Comparison of ENCODE assay signal across 8 mouse cellular contexts in genomic region chr5:140749062-140749875, GRCm38 (mm10). TPM values are rescaled to one million over a fixed set of nuclear protein-coding genes. Genes with fewer than 3 reads are reported as not detected.
DNase-seq lines count a peak whose midpoint lies in the region; ATAC-seq lines count a peak whose summit lies in the region.

No protein-coding gene starts in this region.

- H3K4me2 ChIP-seq in hindbrain, embryonic 15.5 days: peak overlapping the region; percentile 45

- H3K36me3 ChIP-seq in hindbrain, embryonic 15.5 days: peaks cover 5% of the 10 kb centered on the region; the same call in 1 of the 2 replicates
- H3K36me3 ChIP-seq in megakaryocyte, embryonic 14.5 days (replicated peaks; ENCODE audit: low read length): peaks cover 14% of the 10 kb centered on the region

- DNase-seq in T-cell, adult 2 months (ENCODE audit: low spot score): peak; percentile 55
- peak; percentile 83 to 87 for DNase-seq in cerebellum, postnatal 25 days
- DNase-seq in gastrocnemius, adult 18-20 months (ENCODE audit: low spot score): peak; percentile 73
- DNase-seq in left cerebral cortex, adult 18-20 months (ENCODE audit: low spot score in 2 of 2): peak; percentile 72 to 74
- DNase-seq in right cerebral cortex, adult 18-20 months: peak; percentile 64
- peak; percentile 68 for DNase-seq in urinary bladder, postnatal 25 days (ENCODE audit: low spot score)

- 23% methylated on average over 10 of the region's 12 CpGs for WGBS in hindbrain, embryonic 15.5 days

- no peak overlapping the region; the same call in 1 of the 2 replicates for H3K27ac ChIP-seq in hindbrain, embryonic 15.5 days (replicated peaks)

- peak; percentile 57; the same call in 1 of the 2 replicates for ATAC-seq in hindbrain, embryonic 15.5 days (ENCODE audit: low FRiP score, low read depth)

- peak overlapping the region; percentile 26 for H3K4me3 ChIP-seq in hindbrain, embryonic 15.5 days
- H3K4me3 ChIP-seq in megakaryocyte, embryonic 14.5 days (replicated peaks): peak overlapping the region; percentile 90

- H3K9ac ChIP-seq in hindbrain, embryonic 15.5 days: peak overlapping the region; percentile 18; the same call in 1 of the 2 replicates

- no peaks in the 10 kb centered on the region for H3K27me3 ChIP-seq in hindbrain, embryonic 15.5 days
- H3K27me3 ChIP-seq in megakaryocyte, embryonic 14.5 days (replicated peaks): peaks cover 4% of the 10 kb centered on the region

- H3K4me1 ChIP-seq in hindbrain, embryonic 15.5 days (replicated peaks): peaks cover 11% of the 10 kb centered on the region
- peaks cover 49% of the 10 kb centered on the region for H3K4me1 ChIP-seq in megakaryocyte, embryonic 14.5 days

- H3K9me3 ChIP-seq in hindbrain, embryonic 15.5 days: no peaks in the 10 kb centered on the region
- peaks cover 12% of the 10 kb centered on the region for H3K9me3 ChIP-seq in megakaryocyte, embryonic 14.5 days

RNA-seq across cellular contexts. Expression of gene Amz1, which starts 25.3 kb away (rescaled TPM):
- under 1 TPM in 1 of 2 experiments, not detected in 1; 0.36 TPM for total RNA-seq in gastrocnemius, adult 18-20 months (2021)
- polyA plus RNA-seq in hindbrain, embryonic 15.5 days (2015; fragmentation: Nextera tagmentation; extraction: Ambion mirVana): 3.9 and 5.1 TPM in 2 replicates
- total RNA-seq in left cerebral cortex, adult 18-20 months (2021): 10 to 100 TPM; 17.7 to 22.3 TPM
- polyA plus RNA-seq in megakaryocyte, embryonic 14.5 days (2012; ENCODE audit: insufficient read depth, low replicate concordance): 4.5 TPM in 1 of 2 replicates, not detected in the other

RNA-seq across cellular contexts. Expression of gene Brat1, which starts 44.5 kb away (rescaled TPM):
- 1 to 10 TPM; 4.5 to 5.3 TPM for total RNA-seq in gastrocnemius, adult 18-20 months (2021)
- 24.9 TPM in 2 replicates for polyA plus RNA-seq in hindbrain, embryonic 15.5 days (2015; fragmentation: Nextera tagmentation; extraction: Ambion mirVana)
- 10 to 100 TPM; 17.6 to 17.8 TPM for total RNA-seq in left cerebral cortex, adult 18-20 months (2021)
- polyA plus RNA-seq in megakaryocyte, embryonic 14.5 days (2012; ENCODE audit: insufficient read depth, low replicate concordance): 15.6 and 22.4 TPM in 2 replicates

RNA-seq across cellular contexts. Expression of gene Iqce, which starts 47.1 kb away (rescaled TPM):
- total RNA-seq in gastrocnemius, adult 18-20 months (2021): 1 to 10 TPM; 1.6 to 2.2 TPM
- 26.0 and 29.4 TPM in 2 replicates for polyA plus RNA-seq in hindbrain, embryonic 15.5 days (2015; fragmentation: Nextera tagmentation; extraction: Ambion mirVana)
- total RNA-seq in left cerebral cortex, adult 18-20 months (2021): 10 to 100 TPM; 46.5 to 55.3 TPM
- 4.5 and 4.7 TPM in 2 replicates for polyA plus RNA-seq in megakaryocyte, embryonic 14.5 days (2012; ENCODE audit: insufficient read depth, low replicate concordance)

Comparison
In these comparisons a context has a peak if more than half of its experiments do, and no peak if none do; other contexts are left out.
1. RNA of gene Amz1, which starts 25.3 kb away (total RNA-seq): 17.7 to 22.3 TPM in left cerebral cortex, adult 18-20 months; 0.36 TPM in gastrocnemius, adult 18-20 months; every median in the first group is over 10 times any median in the second.
2. RNA of gene Iqce, which starts 47.1 kb away (total RNA-seq): 46.5 to 55.3 TPM in left cerebral cortex, adult 18-20 months; 1.6 to 2.2 TPM in gastrocnemius, adult 18-20 months; every median in the first group is over 10 times any median in the second.
3. Peak in every context shown above with its lines, with median percentiles within 50 percentile points of each other: DNase-seq.